Mouse (Mus musculus) v-Abl transformed pro-B cells (cell line): ENCODE measurements around the gene Grifin.

Experiments used
- in situ Hi-C, 2 experiments: fragments of 400-800 bp; cut with MboI; formaldehyde crosslinking; loops; one replicate each; pipeline ENCODE4 v1.15.1; 2025; ENCODE audit not compliant: unreplicated experiment in 2 of 2

The Grifin gene

DNA sequence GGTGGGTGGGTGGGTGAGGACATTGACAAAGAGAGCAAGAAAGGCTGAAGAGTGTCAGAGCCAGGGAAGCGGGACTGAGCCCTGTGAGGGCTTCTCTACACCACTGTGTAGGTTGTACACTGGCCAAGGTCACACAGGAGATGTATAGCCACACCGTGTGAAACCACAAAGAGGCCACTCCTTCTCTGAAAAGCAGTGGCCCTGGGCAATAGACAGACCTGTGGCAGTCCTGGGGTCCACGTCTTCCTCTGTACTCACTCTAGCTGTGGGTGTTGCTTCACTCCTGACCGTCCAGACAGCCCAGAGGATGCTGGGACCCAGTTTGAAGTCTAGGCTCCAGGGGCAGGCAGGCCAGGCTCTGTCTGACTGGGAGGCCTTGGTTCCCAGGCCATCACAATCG is 30.0 kb upstream of the Grifin start:
- in situ Hi-C loops = no loop called here

DNA sequence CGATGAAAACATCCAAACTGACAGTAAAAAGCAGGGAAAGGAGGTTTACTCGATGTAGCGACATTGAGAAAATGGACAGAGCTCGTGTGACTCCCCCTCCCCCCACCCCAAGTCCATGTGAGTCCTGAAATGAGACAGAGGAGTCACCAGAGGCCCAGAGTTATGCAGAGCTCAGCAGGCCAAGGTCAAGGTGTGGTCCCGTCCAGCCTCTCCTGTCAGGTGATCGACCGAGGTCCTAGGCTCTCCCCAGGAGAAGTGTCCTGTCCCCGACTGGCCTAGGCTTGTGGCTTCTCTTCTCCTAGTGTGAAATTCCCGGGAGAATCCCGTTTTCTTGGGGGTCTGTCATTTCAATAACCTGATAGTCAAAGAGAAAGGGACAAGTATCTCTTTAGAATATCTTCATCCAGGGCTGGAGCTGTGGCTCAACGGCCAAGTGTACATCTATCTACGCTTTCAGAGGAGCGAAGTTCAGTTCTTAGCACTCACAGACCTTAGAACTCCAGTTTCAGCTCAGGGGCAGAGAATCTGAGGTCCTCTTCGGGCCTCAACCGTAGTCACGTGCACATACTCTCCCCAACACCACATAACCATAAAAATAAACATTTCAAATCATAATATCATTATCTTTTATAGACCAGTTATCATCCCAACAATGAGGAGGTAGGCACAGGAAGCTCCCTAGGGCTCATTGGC is 24.4 kb upstream of the Grifin start:
- in situ Hi-C loops = no loop called here

DNA sequence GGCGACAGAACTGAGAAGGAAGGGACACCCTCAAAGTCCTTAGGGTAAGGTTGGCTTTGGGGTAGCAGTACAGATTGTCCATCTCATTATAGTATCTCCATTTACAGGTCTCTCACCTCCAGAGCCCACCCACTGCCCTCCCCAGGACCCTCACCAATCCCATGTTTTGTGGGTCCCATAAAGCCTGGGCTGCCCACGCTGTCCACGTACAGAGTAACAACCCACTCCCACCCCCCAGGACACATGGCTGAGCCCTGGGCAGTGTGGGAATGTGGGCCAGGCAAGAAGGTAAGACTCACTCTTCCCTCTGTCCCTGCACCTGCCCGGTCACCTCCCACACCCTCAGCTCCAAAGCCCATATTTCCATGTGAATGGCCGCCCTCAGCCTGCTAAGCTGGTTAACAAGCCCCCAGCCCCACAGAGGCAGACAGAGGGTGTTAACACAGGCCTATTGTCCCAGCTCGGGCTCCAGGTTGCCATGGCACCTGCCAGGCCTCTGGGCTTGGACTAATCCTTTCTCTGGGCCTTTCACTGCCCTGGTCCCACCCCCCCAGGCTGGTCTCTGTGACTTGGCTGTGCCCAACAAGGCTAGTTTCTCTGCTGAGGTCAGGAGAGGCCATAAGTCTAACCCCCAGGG is 19.0 kb upstream of the Grifin start:
- in situ Hi-C loops = no loop called here

DNA sequence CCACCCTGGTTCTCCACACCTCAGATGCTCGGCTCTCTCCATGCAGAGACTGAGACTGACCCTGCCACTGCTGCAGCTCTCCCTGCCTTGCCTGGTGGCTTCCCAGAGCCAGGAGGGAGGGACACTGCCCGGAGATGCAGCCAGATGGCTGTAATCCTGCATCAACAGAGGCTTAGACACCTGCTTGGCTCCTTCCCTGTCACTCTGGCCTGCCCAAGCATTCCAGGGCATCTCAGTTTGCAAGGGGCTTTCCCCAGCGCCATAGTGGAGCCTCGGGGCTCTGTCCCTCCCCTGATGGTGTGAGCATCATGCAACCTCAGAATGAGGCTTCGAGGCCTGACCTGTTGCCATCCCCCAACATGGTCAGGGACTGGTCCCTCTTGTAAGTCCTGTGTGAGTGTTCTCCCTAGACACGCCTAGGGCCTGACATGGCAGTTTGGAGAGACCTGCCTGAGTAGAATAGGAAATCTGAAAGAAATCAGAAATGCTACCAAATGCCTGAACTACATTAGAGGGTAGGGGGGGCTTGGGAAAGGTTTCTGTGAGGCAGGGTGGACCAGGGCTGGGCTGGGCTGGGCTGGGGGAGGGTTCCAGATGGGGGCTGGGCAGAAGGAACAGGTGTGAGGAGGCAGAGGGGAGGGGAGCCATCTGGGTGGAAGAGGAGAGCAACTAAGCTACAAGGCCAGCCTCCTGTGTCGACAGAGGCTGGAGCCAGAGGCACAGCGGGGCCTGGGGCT is 18.3 kb upstream of the Grifin start:
- in situ Hi-C loops = no loop called here

DNA sequence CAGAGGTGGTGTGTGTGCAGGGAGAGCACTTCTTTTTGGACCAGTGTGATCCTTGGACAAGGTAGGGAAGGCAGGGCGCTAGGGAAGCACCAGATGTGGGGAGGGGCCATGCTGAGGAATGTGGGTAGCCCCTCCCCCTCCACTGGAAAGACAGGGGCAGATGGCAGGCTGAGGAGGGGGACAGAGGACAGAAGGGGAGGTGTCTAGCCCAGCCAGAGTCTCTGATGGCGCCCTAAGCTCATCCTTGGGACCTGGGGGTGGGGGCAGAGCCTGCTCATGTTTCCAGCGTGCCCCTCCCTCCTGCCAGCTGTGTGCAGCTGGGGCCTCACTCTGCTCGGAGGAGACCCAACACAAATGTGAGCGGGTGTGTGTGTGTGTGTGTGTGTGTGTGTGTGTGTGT is 16.7 kb upstream of the Grifin start:
- in situ Hi-C loops = no loop called here

DNA sequence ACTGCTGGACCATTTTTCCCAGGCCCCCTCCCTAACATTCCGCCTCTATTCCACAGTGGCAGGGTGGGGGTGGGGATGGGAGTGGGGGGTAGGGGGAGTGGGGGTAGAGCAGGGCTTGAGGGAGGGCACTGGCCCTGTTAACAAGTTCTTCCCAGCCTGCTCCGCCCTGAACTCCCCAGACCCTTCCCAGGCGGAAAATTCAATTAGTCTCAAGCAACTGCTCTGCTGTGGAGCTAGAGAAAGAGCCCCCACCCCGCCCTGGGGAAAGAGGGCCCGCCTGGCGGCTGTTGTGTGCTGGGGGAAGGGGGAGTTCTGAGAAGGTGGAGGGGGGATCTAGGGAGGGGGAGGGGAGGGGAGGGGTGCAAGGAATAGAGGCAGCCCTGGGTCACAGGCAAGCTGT is 14.9 kb upstream of the Grifin start:
- in situ Hi-C loops = no loop called here

DNA sequence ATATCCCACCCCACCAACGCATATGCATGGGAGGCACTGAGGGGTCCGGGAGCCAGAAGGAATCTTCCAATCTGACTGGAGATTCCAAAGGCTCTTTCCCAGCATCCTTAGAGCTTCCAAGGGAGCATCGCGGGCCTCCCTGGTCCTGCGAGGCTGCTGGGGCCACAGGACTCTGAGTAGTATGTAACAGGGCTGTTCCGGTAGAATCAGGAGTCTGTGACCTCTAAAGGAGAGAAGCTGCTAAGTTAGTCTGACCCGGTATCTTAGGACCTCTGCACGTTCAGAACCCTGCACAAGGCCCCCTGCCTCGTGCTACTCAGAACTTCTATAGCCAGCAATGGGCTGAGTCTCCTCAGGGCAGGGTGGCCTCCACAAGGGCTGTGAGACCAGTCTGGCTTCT is 14.3 kb upstream of the Grifin start:
- in situ Hi-C loops = no loop called here

DNA sequence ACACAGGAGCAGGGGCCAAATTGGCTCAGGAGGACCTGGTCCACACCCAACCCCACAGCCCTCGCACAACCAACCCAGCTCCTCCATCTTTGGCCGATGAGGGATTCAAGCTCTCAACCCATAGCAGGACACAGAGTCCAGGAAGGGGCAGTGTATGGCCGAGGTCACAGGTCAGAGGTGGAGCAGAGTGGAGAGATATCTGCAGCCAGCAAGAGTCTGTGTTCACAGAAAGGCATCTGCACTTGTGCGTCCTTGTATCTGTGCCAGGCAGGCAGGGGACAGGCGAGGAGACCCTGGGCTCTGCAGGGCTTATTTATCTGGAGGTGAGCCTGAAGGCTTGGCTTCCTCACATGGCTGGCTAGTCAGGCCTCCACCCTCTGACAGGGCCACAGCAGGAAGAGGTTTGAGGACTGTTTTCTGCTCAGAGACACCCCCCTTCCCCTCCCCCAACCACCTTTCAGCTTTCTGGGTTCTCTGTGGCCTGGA is 10.6 kb upstream of the Grifin start:
- in situ Hi-C loops = no loop called here

DNA sequence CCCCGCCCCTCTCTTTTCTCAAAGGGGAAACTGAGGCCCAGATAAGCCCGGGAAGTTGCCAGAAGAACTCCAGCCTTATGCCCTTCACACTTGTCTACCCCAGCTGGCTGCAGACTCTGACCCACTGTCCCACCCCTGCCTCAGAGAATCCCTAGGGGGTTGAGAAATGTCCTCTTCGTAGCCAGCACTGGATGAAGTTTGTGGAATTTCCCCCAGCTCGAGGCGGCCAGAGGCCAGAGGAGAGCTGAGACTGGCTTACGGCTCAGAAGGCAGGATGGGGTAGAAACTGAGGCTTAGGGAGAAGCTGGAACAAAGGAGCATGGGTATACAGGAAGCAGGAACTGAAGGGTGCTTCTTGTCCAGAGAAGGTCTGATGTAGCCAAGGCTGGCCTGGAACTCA is 7.7 kb upstream of the Grifin start:
- in situ Hi-C loops = no loop called here

DNA sequence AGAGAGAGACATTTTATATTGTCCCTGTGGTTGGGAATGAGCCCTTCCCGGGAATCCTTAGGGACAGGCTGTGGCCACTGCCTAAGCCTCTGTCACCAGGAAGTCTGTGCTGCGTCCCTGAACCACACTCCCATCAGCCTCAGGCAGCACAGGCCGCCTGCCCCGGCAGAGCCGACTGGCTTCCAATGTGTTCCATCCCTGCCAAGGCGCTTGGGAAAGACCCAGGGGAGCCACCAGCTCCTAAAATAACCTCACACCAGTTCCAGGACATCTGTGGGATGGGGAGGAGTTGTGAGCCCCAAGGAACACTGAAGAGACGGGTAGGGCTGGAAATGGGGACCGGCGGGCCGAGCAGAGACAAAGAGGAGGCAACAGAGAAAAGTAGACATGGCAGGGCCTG is 6.8 kb upstream of the Grifin start:
- in situ Hi-C loops = no loop called here

DNA sequence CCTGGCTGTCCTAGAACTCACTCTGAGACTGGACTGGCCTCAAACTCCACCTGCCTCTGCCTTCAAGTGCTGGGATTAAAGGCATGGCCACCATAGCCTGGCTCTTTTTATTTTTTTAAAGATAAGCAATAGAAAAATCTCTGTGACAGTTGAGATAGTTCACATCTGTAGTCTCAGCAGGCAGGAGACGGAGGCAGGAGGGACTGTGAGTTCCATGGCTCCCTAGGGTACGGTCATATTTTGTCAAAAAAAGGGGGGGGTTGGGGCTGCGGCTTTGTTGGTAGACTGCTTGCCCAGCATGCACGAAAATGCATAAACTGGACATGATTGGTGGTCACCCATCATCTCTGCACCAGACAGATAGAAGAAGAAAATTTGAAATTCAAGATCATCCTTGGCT is 6.3 kb upstream of the Grifin start:
- in situ Hi-C loops = no loop called here

DNA sequence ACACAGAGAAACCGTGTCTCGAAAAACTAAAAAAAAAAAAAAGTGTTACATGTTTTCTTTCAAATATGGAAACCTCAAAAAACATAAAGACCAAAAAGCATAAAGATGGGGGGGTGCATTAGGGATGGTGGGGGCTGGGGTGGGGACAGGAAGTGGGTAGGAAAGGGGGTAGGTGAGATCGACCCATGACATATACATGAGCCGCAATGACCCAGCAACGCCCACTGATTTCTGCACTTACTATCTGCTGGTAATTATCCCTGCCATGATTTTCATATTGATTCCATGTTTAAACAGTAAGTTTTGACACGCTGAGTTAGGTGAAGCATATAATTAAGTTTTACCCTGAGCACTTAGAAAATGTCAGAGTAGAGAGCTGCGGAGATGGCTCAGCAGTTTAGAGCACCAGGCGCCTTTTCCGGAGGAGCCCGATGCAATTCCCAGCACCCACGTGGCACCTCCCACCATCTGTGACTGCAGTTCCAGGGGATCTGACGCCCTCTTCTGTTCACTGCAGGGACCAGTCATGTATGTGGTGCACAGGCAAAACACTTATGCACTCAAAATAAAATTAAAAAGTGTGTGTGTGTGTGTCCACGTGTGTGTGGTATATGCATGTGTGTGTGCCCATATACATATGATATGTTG is 5.5 kb upstream of the Grifin start:
- in situ Hi-C loops = no loop called here

DNA sequence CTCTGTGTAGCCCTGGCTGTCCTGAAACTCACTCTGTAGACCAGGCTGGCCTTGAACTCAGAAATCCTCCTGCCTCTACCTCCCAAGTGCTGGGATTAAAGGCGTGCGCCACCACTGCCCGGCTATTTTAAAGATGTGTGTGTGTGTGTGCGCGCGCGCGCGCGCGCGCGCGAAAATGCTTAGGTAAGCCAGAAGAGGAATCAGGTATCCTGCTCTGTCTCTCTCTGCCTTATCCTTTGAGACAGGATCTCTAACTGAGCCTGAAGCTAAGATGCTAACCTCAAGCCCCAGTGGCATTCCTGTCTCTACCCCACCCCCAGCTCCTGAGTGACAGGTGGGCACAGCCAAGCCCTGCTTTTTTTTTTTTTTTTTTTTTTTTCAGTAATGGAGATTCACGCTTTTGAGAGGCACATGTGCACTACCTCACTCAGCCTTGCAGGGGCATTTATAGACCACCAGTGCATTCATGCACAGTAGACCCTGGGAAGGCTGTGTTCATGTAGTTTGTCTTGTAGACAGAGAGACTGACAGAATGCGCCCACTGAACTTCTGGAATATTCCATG is 4.2 kb upstream of the Grifin start:
- in situ Hi-C loops = loop anchor here (5.0 kb wide), 1 partner anchor 48 kb away; no protein-coding TSS in a partner anchor

DNA sequence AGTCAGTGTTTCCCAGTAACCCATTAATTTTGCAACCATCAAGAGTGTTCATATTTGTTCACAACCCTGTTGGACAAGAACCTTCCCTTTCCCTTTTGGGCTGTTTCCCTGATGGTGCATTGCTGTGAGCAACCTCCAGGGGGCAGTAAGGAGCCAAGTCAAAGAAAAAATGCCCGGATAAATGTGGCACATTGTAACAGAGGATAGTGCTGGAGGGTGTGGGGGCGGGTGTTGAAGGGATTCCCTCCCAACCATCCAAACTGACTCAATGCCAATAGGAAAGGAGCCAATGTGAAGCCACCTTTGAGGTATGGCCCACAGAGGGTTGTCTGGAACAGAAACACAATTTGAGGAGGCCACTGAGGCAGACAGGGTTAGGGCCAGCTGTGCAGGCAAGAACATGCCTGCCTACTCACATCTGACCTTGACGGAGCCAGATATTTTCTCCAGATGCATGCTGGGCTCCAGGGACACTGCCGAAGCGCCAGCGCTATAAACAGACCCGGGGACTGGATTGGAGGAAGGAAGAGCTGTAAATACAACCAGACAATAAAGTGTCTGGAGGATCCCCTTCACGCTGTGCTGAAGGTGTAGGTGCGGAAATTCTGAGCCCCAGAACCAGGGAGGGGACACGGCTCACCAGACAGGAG is 3.6 kb upstream of the Grifin start:
- in situ Hi-C loops = loop anchor here (5.0 kb wide), 1 partner anchor 49 kb away; no protein-coding TSS in a partner anchor

DNA sequence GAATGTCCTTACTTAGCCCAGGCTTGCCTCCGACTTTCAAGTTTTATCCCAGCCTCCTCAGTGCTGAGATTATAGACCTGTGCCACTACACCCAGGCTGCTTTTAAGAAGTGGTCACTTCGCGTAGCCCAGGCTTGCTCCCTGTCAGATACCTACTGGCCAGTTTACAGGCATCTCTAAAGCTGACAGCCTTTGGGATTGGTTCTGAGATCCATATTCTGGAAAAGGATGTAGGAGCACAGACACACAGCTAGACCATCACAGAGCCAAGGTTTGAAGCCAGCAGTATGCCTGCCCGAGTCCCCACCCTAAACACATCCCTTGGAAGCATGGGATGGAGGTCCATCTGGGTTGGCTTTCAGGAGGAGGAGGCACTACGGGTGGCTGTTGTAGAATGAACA is 2.9 kb upstream of the Grifin start:
- in situ Hi-C loops = loop anchor here (5.0 kb wide), 1 partner anchor 50 kb away; no protein-coding TSS in a partner anchor

DNA sequence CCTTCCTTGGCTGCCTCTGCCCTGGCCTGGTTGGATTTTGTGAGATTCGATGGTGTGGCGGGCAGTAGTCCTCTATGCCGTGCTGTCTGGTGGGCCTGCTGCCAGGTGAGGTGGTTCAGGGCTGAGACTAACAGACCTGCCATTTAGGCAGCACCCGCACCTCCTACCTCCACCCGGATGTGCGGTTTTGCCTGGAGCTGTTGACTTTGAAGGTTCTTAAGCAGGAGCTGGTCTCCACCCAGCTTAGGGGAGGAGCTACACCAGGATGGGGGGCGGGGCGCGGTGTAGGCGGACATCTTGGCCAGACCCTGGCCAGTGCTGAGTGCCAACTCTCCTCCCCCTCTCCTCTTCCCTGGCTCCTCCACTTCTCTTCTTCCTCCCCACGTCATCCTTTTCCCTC is 2.5 kb upstream of the Grifin start:
- in situ Hi-C loops = loop anchor here (5.0 kb wide), 1 partner anchor 50 kb away; no protein-coding TSS in a partner anchor

DNA sequence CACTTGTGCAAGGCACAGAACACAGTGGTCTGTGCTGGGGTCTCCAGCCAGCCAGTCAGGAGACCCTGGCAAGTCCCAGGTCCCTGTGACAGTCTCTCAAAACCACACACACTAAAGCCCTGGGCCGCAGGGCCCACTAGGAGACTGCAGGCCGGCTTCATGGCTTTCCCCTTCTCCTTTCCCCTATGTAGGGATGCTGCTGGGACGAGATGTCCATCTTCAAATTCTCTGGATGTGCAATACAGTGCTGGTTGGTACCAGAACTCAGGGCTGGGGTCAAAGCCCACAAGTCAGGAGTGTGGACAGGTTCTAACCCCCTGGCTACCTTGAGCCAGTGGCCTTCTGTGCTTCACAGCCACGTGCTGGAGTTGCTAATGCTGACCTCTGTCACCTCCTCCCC is 1.4 kb upstream of the Grifin start:
- in situ Hi-C loops = loop anchor here (5.0 kb wide), 1 partner anchor 51 kb away; no protein-coding TSS in a partner anchor

DNA sequence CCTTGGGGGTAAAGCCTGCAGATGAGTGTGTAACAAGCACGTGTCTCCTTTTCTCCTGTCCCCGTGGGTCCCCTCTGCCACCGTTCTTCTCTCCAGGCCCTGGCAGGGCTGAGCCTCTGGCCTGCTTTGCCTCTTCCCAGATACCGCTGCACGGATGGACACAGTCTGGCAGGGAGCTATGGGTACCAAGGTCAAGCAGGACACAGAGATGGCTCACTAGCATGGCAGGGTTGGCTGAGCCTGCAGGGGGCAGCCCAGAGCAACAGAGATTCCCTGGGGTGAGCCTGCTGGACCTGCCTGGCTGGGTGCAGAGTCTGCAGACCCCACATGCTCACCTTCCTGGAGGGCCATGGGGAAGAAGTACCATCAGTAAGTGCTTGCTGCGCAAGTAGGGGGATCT is 985 bp upstream of the Grifin start:
- in situ Hi-C loops = loop anchor here (5.0 kb wide), 1 partner anchor 51 kb away; no protein-coding TSS in a partner anchor

DNA sequence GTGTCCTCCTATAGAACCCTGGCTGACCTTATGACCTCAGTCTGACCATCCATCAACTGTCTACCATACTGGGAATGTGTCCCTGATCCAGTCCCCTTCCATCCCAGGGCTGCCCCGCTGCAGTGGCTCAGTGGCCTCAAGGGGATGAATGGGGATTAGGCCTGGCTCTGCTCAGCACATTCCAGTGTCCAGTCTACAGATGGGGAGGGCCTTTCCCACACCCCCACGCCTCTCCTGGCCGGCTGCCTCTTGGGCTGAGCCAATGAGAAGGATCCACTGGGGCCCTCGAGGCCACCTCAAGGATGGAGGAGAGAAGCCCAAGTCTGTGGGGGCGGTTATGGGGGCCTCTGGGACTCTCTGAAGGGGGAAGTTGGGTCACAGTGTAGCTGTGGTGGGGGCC is 580 bp upstream of the Grifin start:
- in situ Hi-C loops = loop anchor here (5.0 kb wide), 1 partner anchor 52 kb away; no protein-coding TSS in a partner anchor

DNA sequence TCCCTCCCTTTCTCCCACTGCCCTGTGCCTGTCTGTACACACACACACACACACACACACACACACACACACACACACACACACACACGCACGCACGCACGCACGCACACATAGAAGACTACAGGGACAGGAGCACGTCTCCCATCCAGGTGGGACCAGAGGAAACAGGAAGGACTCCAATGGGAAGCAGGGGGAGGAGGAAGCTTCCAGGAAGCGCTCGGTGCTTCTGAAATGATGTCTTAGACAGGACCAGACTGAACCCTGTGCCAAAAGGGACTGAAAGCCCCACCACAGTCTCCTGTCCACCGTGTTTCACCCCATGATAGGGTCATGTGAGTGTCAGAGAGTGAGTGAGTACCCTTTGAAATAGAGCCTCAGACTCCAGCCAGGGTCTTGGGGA is 2.3 kb downstream of the Grifin start:
- in situ Hi-C loops = no loop called here
